Mouse (Mus musculus) G1E (cell line): ENCODE results near the gene Tbx18.

ENCODE experiments used
- CTCF ChIP-seq: IDR thresholded peaks from 2 replicates; pipeline ENCODE4 v1.5.1; 2012; ENCODE audit warnings: low read depth, low read length, inconsistent platforms, mixed read lengths
- GATA1 ChIP-seq: IDR thresholded peaks from 2 replicates; pipeline ENCODE4 v1.6.1; 2012; ENCODE audit warnings: borderline replicate concordance, low read length, inconsistent platforms, mixed read lengths
- GATA2 ChIP-seq: IDR thresholded peaks from 2 replicates; pipeline ENCODE4 v1.6.1; 2012; ENCODE audit warnings: low read depth, low read length, inconsistent platforms, borderline replicate concordance
- POLR2AphosphoS5 ChIP-seq: IDR thresholded peaks from 2 replicates; pipeline ENCODE4 v1.6.1; 2012; ENCODE audit warnings: low read depth, low read length, inconsistent platforms; ENCODE audit not compliant: insufficient replicate concordance
- TAL1 ChIP-seq: conservative IDR thresholded peaks from 2 replicates; pipeline ENCODE4 v1.6.1; 2012; ENCODE audit warnings: low read depth, low read length, inconsistent platforms, mixed read lengths

DNA sequence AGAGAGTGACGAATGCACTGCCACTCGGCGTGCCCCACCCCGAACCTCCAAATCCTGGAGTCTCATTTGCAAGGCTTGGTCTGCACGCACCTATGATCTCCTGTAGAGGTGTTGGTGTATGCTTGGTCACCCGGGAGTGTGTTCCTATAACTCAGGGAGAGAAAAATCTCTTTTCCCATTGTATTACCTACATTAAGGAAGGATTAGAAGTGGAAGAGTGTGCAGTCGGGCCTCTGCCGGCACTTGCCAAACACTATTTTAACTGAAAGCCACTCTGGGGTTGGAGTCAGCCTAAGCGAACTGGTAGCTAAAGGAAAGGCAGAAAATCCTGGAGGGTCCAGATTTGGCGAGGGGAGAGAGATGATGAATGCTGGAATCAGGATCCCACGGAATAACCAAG lies 2.7 kb upstream of the Tbx18 start:
- no peak for TF ChIP-seq CTCF
- no peak for TF ChIP-seq TAL1
- no peak for TF ChIP-seq GATA1
- no peak for TF ChIP-seq POLR2AphosphoS5
- TF ChIP-seq GATA2: no peak
